Mouse (Mus musculus): ENCODE results near the gene Gm28308. TPM values are rescaled to one million over a fixed set of nuclear protein-coding genes. Genes with fewer than 3 reads are reported as not detected.

The Gm28308 gene
- total and polyA plus RNA-seq, 3 experiments = not detected

DNA sequence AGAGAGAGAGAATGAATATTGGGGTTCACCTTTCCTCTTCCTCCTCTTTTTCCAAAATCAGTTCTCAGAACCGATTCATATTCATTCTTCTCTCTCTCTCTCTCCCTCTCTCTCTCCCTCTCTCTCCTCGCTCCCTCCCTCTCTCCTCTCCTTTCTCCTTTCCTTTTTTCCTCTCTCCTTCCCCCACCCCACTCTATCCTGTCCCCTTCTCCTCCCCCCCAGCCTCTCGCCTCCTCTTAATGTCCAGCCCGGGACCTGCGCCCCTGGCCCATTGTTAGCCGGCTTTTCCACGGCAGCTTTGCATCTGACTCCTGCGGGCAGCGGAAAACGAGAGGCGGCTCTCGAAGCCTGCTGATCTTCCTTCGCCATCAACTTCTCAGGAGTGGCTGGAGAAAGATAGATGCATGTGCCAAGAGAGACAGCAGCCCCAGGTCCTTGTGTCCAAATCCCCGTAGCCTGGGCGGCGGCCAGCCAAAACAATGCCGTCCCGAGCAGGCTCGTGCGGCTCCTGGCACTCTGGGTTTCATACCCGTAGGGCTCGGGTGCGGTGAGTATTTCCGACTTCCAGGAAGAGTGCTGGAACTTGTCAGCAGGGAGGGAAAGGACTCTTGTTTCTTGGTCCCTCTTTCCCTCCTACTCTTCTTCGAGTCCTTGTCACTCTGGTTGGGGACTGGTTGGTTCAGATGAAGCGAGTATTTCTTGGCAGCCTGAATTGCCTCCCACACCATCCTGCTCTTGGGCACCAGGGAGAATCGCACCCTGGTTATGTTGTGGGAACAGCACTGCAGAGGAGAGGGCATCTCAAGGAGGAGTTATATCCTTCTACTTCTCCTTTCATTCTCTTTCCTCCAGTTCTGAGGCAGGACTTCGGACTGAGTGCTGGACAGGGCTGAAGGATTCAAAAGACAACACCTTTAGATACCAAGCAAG is 47.4 kb downstream of the Gm28308 start:
- H3K4me2 ChIP-seq (ENCODE audit: insufficient read depth, low read depth, poor library complexity, severe bottlenecking) = no peak overlapping the region
- no peak overlapping the region for H3K4me3 ChIP-seq (replicated peaks in 1 of 3; ENCODE audit: low read depth in 2 of 3, low read length in 2 of 3, poor library complexity in 1 of 3)
- DNase-seq (ENCODE audit: extremely low read depth) = no peak
- H3K79me2 ChIP-seq (replicated peaks; ENCODE audit: control insufficient read depth, extremely low read depth, insufficient read depth, poor library complexity, severe bottlenecking) = no peaks in the 10 kb centered on the region; the same call in 1 of the 2 replicates
- TF ChIP-seq POLR2A (IDR thresholded peaks at IDR 0.05; ENCODE audit: low read depth, low read length) (no peak), MYC (IDR thresholded peaks at IDR 0.05; ENCODE audit: low read depth, low read length) (no peak), MAX (IDR thresholded peaks at IDR 0.05; ENCODE audit: low read length) (no peak), POLR2AphosphoS2 (IDR thresholded peaks at IDR 0.05; ENCODE audit: low read depth, low read length) (no peak), E2F4 (IDR thresholded peaks at IDR 0.05; ENCODE audit: insufficient replicate concordance, low read depth, low read length) (no peak), IRF4 (IDR thresholded peaks at IDR 0.05; ENCODE audit: low read depth, low read length) (no peak), TCF12 (IDR thresholded peaks at IDR 0.05; ENCODE audit: low read depth, low read length) (no peak), GABPA (IDR thresholded peaks at IDR 0.05; ENCODE audit: insufficient replicate concordance, low read depth, low read length) (no peak), CTCF (conservative IDR thresholded peaks at IDR 0.05 in 1 of 2, IDR thresholded peaks at IDR 0.05 in 1 of 2; ENCODE audit: low read depth in 2 of 2, low read length in 2 of 2) (no peak), MEF2A (IDR thresholded peaks at IDR 0.05; ENCODE audit: borderline replicate concordance, low read depth, low read length) (no peak), JUND (conservative IDR thresholded peaks at IDR 0.05; ENCODE audit: low read depth, low read length) (no peak), NRF1 (IDR thresholded peaks at IDR 0.05; ENCODE audit: low read depth, low read length) (no peak), RAD21 (IDR thresholded peaks at IDR 0.05; ENCODE audit: low read depth, low read length) (no peak), UBTF (IDR thresholded peaks at IDR 0.05; ENCODE audit: low read depth, low read length) (no peak), CHD2 (IDR thresholded peaks at IDR 0.05; ENCODE audit: low read length) (no peak), SIN3A (IDR thresholded peaks at IDR 0.05; ENCODE audit: low read length) (no peak), USF1 (IDR thresholded peaks at IDR 0.05; ENCODE audit: low read depth, low read length) (no peak), ETS1 (conservative IDR thresholded peaks at IDR 0.05; ENCODE audit: low read depth, low read length) (no peak), SMC3 (IDR thresholded peaks at IDR 0.05; ENCODE audit: low read depth, low read length) (no peak), NELFE (IDR thresholded peaks at IDR 0.05; ENCODE audit: low read depth, low read length) (no peak)
- in situ Hi-C loops (cut with MboI; ENCODE audit: low pct_ligation_motif_present, low pct_unique_long_range_greater_than_20kb, low sequenced_read_pairs) (no loop called here), dilution Hi-C loops (cut with MboI; ENCODE audit: extremely low pct_ligation_motif_present, extremely low pct_unique_long_range_greater_than_20kb, low sequenced_read_pairs) (no loop called here)
- H3K4me1 ChIP-seq (ENCODE audit: control insufficient read depth in 1 of 2, insufficient read depth in 2 of 2) = peaks cover 0 to 6% of the 10 kb centered on the region in 2 experiments; a peak in 2 of 4 replicates
- H3K27me3 ChIP-seq (replicated peaks) = no peaks in the 10 kb centered on the region
- no peak overlapping the region for H3K27ac ChIP-seq (ENCODE audit: insufficient read depth, low read depth)
- peaks cover 9 to 51% of the 10 kb centered on the region in 2 experiments for H3K36me3 ChIP-seq (replicated peaks in 1 of 2; ENCODE audit: control insufficient read depth in 1 of 2, insufficient read depth in 1 of 2, low read length in 1 of 2)
- H3K9me3 ChIP-seq (replicated peaks; ENCODE audit: low read length) = no peaks in the 10 kb centered on the region
- no peak overlapping the region for H3K9ac ChIP-seq (ENCODE audit: insufficient read depth, low read depth)
